In genomic region chr19:55123001-55123536, GRCm38 (mm10) we compare ENCODE assay signal across 11 mouse cellular contexts. TPM values are rescaled to one million over a fixed set of nuclear protein-coding genes. Genes with fewer than 3 reads are reported as not detected.
DNase-seq lines count a peak whose midpoint lies in the region; ATAC-seq and TF ChIP-seq lines count a peak whose summit lies in the region.
"Had no signal": no experiment of that assay in that cellular context is flagged by ENCODE, and none has a peak within 500 bp of the region (broad histone marks: within the 10 kb centered on the region; RNA-seq: fewer than 3 reads in every experiment).

No protein-coding gene starts in this region.

- H3K4me1 ChIP-seq in heart, embryonic 11.5 days (ENCODE audit: control insufficient read depth, insufficient read depth, low read length) = peaks cover 19% of the 10 kb centered on the region
- no peaks in the 10 kb centered on the region for H3K4me1 ChIP-seq in cortical plate, adult 2 months (ENCODE audit: control insufficient read depth, insufficient read depth, low read length)
- peaks cover 7% of the 10 kb centered on the region for H3K4me1 ChIP-seq in hindbrain, embryonic 15.5 days (replicated peaks)
- H3K4me1 ChIP-seq in midbrain, embryonic 11.5 days (ENCODE audit: control insufficient read depth, insufficient read depth, low read length) = peaks cover 26% of the 10 kb centered on the region

- H3K36me3 ChIP-seq in heart, embryonic 11.5 days (ENCODE audit: control insufficient read depth, insufficient read depth, low read length) = no peaks in the 10 kb centered on the region
- no peaks in the 10 kb centered on the region for H3K36me3 ChIP-seq in hindbrain, embryonic 15.5 days
- no peaks in the 10 kb centered on the region for H3K36me3 ChIP-seq in midbrain, embryonic 11.5 days (ENCODE audit: control insufficient read depth, insufficient read depth, low read length)

- H3K4me3 ChIP-seq in heart, embryonic 11.5 days (ENCODE audit: low read depth, low read length) = no peak overlapping the region
- no peak overlapping the region for H3K4me3 ChIP-seq in cortical plate, adult 2 months (ENCODE audit: insufficient read depth, low read length)
- H3K4me3 ChIP-seq in hindbrain, embryonic 15.5 days = no peak overlapping the region
- H3K4me3 ChIP-seq in midbrain, embryonic 11.5 days (ENCODE audit: low read depth, low read length) = no peak overlapping the region
- H3K4me3 ChIP-seq: megakaryocyte, embryonic 14.5 days had no signal

- no peaks in the 10 kb centered on the region for H3K27me3 ChIP-seq in heart, embryonic 11.5 days (ENCODE audit: control insufficient read depth, insufficient read depth, low read length)
- no peaks in the 10 kb centered on the region for H3K27me3 ChIP-seq in hindbrain, embryonic 15.5 days
- no peaks in the 10 kb centered on the region for H3K27me3 ChIP-seq in midbrain, embryonic 11.5 days (ENCODE audit: control insufficient read depth, insufficient read depth, low read length)

- WGBS in heart, embryonic 11.5 days (ENCODE audit: insufficient replicate concordance) = 57% methylated on average over 11 of the region's 11 CpGs
- 10% methylated on average over 11 of the region's 11 CpGs for WGBS in hindbrain, embryonic 15.5 days
- 22% methylated on average over 11 of the region's 11 CpGs for WGBS in midbrain, embryonic 11.5 days

- no peak for TF ChIP-seq POLR2A in cortical plate, adult 2 months (IDR thresholded peaks at IDR 0.05; ENCODE audit: extremely low read depth, insufficient read depth, low read length)

- ATAC-seq in heart, embryonic 11.5 days (replicated peaks; ENCODE audit: insufficient number of reproducible peaks, low FRiP score, low TSS enrichment) = no peak
- ATAC-seq in hindbrain, embryonic 15.5 days (ENCODE audit: low FRiP score, low read depth) = peak; percentile 83
- ATAC-seq in midbrain, embryonic 11.5 days (ENCODE audit: low FRiP score) = peak; percentile 86

- H3K9me3 ChIP-seq in heart, embryonic 11.5 days (replicated peaks; ENCODE audit: control insufficient read depth, low read length) = no peaks in the 10 kb centered on the region
- no peaks in the 10 kb centered on the region for H3K9me3 ChIP-seq in hindbrain, embryonic 15.5 days
- H3K9me3 ChIP-seq in midbrain, embryonic 11.5 days (ENCODE audit: control insufficient read depth, low read length) = no peaks in the 10 kb centered on the region
- H3K9me3 ChIP-seq: megakaryocyte, embryonic 14.5 days had no signal

- no peak overlapping the region for H3K4me2 ChIP-seq in heart, embryonic 11.5 days
- no peak overlapping the region for H3K4me2 ChIP-seq in hindbrain, embryonic 15.5 days
- H3K4me2 ChIP-seq in midbrain, embryonic 11.5 days = no peak overlapping the region

- no peak overlapping the region for H3K9ac ChIP-seq in heart, embryonic 11.5 days (ENCODE audit: low read depth, low read length)
- no peak overlapping the region for H3K9ac ChIP-seq in hindbrain, embryonic 15.5 days
- H3K9ac ChIP-seq in midbrain, embryonic 11.5 days (ENCODE audit: low read length) = no peak overlapping the region

- peak; percentile 86 for DNase-seq in heart, adult 11 months
- DNase-seq in midbrain, embryonic 11.5 days (ENCODE audit: low spot score, missing footprints) = peak; percentile 93
- no peak for DNase-seq in spleen, postnatal 36 days (ENCODE audit: low spot score in 2 of 2)
- no peak for DNase-seq in urinary bladder, postnatal 4 days (ENCODE audit: low spot score in 2 of 2)
- no peak for DNase-seq in lung, postnatal 25 days (ENCODE audit: low spot score)
- DNase-seq: gastrocnemius, postnatal 10 days had no signal

- no peak overlapping the region for H3K27ac ChIP-seq in heart, embryonic 11.5 days (ENCODE audit: low read depth, low read length)
- peak overlapping the region; percentile 62 for H3K27ac ChIP-seq in cortical plate, adult 2 months (ENCODE audit: insufficient read depth, low read length)
- H3K27ac ChIP-seq in hindbrain, embryonic 15.5 days (replicated peaks) = peak overlapping the region; percentile 78
- peak overlapping the region; percentile 52 for H3K27ac ChIP-seq in midbrain, embryonic 11.5 days (ENCODE audit: low read depth, low read length)
- H3K27ac ChIP-seq: kidney, postnatal 0 days had no signal

- no peak for TF ChIP-seq CTCF in cortical plate, adult 2 months (IDR thresholded peaks at IDR 0.05; ENCODE audit: extremely low read depth, insufficient read depth, low read length)

RNA-seq across cellular contexts. Expression of gene Gpam, which starts 4.0 kb away (rescaled TPM):
- 9.9 and 11.0 TPM in 2 replicates for polyA plus RNA-seq in heart, embryonic 11.5 days (2014; fragmentation: Nextera tagmentation; extraction: Ambion mirVana)
- 40.0 and 40.7 TPM in 2 replicates for polyA plus RNA-seq in cortical plate, adult 2 months (2012; rRNA removed)
- 22.6 and 23.6 TPM in 2 replicates for polyA plus RNA-seq in hindbrain, embryonic 15.5 days (2015; fragmentation: Nextera tagmentation; extraction: Ambion mirVana)
- polyA plus RNA-seq in midbrain, embryonic 11.5 days (2014; fragmentation: Nextera tagmentation; extraction: Ambion mirVana) = 23.6 and 27.1 TPM in 2 replicates

RNA-seq across cellular contexts. Expression of gene Tectb, which starts 57.5 kb away (rescaled TPM):
- polyA plus RNA-seq in heart, embryonic 11.5 days (2014; fragmentation: Nextera tagmentation; extraction: Ambion mirVana) = not detected in 2 replicates
- 0.09 TPM in 1 of 2 replicates, not detected in the other for polyA plus RNA-seq in cortical plate, adult 2 months (2012; rRNA removed)
- 0.06 TPM in 1 of 2 replicates, not detected in the other for polyA plus RNA-seq in hindbrain, embryonic 15.5 days (2015; fragmentation: Nextera tagmentation; extraction: Ambion mirVana)
- 0.05 TPM in 1 of 2 replicates, not detected in the other for polyA plus RNA-seq in midbrain, embryonic 11.5 days (2014; fragmentation: Nextera tagmentation; extraction: Ambion mirVana)

Comparison
In these comparisons a context has a peak if more than half of its experiments do, and no peak if none do; other contexts are left out.
1. DNase-seq: peak in heart, adult 11 months (single experiment) and midbrain, embryonic 11.5 days (single experiment); none in spleen, postnatal 36 days (0 of 2), urinary bladder, postnatal 4 days (0 of 2) and lung, postnatal 25 days (single experiment).